Mouse (Mus musculus) gastrocnemius, adult 18-20 months (tissue): ENCODE data around the gene Trpv2. TPM values are rescaled to one million over a fixed set of nuclear protein-coding genes. Genes with fewer than 3 reads are reported as not detected.

Experiments used
- DNase-seq: peaks from one replicate; pipeline ENCODE4 v3.0.0; 2021; ENCODE audit warnings: low spot score
- total RNA-seq, 2 experiments: library from RNA; stranded (reverse); gene quantifications; 2 replicates each; pipeline ENCODE4 v1.2.3; 2021

The Trpv2 gene
- total RNA-seq, 2 experiments from 2014 or later, result 0.87 to 2.1 TPM

- no peak for DNase-seq
These were observed 16.1 kb upstream of the Trpv2 start for GRCm38 (mm10) chr11:62558152-62558551.

DNA sequence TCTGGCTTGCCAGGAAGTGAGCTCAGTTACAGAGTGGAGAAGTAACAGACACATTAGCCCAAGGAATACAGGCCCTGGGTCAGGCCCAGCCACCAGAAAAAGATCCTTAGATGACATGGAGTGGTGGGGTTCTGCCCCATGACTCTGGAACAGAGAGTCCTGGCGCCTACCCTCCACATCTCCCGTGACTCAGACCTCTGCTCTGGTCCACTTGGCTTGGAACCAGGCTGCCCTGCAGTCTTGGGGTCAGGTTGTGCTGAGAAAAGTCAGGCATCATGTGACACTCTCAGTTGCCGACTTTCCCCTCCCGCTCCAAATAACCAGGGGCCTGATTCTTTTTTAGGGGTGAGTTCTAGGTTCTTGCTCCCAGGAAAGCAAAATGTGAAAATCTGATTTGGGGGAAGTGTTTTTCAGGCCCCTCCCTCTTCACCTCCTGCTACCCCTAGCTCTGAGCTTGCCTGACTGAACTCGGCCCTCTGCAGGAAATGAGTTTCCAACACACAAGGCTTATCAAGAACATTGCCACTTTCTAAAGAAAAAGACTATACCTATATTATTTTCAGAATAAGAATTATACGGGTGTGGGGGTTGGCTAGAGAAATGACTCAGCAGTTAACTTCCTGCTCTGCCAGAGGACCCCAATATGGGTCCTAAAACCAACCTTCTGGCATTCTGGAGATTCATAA is 15.2 kb upstream of the Trpv2 start:
- peak; percentile 92 for DNase-seq

- DNase-seq, result no peak
These were observed 13.7 kb upstream of the Trpv2 start for GRCm38 (mm10) chr11:62560463-62561016.

GRCm38 (mm10) chr11:62563590-62563989 is 10.7 kb upstream of the Trpv2 start:
- no peak for DNase-seq

- no peak for DNase-seq
These were observed 8.5 kb upstream of the Trpv2 start for GRCm38 (mm10) chr11:62565747-62566146.

DNA sequence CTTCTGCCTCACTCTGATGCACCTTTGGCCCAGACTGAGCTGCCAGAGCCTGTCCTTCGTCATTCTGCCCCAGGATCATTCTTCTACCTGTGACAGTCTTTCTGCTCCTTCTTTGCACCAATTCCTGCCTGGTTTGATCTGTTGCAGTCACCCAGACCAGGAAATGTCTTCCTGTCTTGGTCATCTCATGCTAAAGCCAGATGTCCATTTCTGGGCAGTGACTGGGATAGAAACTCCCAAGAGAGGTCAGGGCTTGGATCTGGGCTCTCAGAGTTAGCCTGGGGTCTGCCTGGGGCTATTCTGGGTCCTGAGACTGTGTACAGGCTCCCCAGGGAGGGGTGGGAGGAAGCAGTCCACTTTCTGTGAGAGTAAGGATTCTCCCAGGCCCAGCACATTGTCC is 8.1 kb upstream of the Trpv2 start:
- DNase-seq, result no peak

DNA sequence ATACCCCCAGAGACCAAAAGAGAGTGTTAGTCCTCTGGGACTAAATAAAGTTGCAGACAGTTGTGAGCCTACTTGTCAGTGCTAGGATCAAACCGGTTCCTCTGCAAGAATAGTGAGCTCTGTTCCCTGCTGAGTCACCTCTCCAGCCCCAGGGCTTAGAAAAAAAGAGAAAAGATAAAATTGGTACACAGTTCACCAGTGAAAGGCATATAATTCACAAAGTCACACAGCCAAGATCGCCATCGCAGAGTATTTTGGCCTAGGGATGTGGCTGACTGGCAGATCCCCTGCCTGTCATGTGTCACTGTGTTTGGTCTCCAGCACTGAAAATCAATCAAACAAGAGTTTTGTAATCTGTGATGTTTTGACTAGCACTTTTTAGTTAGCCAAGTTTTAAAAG is 6.0 kb upstream of the Trpv2 start:
- no peak for DNase-seq

- no peak for DNase-seq
These were observed 408 bp downstream of the Trpv2 start for GRCm38 (mm10) chr11:62574703-62575085.

GRCm38 (mm10) chr11:62575297-62575658 is 992 bp downstream of the Trpv2 start:
- DNase-seq, result peak; percentile 91

- DNase-seq, result peak; percentile 43
These were observed 1.6 kb downstream of the Trpv2 start for GRCm38 (mm10) chr11:62575659-62576438.

GRCm38 (mm10) chr11:62576530-62577152 is 2.4 kb downstream of the Trpv2 start:
- no peak for DNase-seq

DNA sequence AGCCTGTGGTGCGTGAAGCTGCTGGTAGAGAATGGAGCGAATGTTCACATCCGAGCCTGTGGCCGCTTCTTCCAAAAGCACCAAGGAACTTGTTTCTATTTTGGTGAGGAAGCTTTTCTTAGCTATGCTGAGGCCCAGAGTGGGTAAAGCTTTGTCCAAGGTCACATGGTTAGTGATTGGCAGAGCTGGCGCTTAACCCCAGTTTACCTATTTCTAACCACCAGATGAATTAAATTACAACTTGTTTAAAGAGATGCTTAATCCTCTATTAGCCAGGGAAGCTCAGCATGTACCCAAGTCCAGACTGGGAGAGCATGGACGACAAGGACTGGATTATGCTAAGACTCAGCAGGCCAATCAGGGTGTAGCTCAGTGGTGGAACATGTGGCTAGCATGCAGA is 8.7 kb downstream of the Trpv2 start:
- DNase-seq, result peak; percentile 24

GRCm38 (mm10) chr11:62584671-62585206 is 10.5 kb downstream of the Trpv2 start:
- no peak for DNase-seq

GRCm38 (mm10) chr11:62587034-62587433 is 12.7 kb downstream of the Trpv2 start:
- DNase-seq, result no peak

DNA sequence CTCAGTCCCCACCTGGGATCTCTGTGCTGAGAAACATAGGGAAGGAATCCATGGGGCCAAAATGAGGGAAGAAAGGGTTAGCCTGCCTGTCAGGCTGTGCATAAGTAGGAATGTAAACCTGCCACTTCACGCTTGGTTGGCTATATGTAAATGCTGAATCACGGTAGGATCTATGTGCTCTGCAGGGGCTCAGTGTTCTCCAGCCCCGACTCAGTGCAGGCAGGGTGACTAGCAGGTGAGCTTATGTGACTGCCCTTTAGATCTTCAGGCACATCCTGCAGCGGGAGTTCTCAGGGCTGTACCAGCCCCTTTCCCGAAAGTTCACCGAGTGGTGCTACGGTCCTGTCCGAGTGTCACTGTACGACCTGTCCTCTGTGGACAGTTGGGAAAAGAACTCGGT is 15.1 kb downstream of the Trpv2 start:
- DNase-seq, result no peak

GRCm38 (mm10) chr11:62591026-62591425 is 16.7 kb downstream of the Trpv2 start:
- DNase-seq, result no peak

DNA sequence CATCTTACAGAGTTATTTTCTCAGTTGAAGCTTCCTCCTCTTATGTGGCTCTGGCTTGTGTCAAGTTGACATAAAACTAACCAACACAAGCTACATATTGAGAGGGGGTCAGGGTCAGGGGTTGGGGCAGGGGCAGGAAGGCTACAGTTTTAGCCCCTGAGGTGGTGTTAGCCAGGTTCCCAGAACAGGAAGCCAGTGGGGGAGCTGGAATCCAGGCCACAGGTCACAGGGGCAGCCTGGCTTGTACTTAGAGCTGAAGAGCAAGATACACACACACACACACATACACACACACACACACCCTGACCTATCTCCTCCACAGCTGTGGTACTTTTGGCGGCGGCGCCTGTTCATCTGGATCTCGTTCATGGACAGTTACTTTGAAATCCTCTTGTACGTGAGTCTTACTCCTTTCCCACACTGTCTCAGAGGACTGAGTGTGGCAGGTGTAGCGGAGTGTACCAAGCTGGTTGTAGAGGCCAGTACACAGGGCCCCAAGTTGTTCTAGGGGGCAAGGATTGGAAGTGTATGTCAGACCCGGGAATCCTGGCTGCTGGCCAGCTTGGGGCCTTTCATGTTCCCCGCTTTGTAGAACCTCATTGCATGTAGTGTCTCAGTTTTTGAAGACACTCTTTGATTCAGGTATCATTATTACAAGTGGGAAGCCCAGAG is 17.8 kb downstream of the Trpv2 start:
- no peak for DNase-seq

DNA sequence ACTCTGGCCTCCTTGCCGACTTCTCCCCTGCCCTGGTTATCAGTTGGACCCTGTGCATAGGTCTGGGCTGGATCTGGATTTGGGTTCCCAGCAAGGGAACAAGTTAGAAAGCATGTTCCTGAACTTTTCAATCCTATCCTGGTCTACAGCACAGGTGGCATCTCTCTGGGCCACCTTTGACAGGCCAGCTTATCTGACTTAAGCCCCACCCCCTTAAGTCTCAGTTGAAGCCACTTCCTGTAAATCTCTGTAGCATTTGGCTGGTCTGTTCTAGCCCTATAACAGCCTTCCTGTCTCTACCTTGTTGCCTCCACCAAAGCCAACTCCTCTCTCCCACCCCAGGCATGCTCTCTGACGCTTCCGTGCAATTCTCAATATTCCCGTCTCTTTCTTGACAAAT is 24.3 kb downstream of the Trpv2 start:
- no peak for DNase-seq

DNA sequence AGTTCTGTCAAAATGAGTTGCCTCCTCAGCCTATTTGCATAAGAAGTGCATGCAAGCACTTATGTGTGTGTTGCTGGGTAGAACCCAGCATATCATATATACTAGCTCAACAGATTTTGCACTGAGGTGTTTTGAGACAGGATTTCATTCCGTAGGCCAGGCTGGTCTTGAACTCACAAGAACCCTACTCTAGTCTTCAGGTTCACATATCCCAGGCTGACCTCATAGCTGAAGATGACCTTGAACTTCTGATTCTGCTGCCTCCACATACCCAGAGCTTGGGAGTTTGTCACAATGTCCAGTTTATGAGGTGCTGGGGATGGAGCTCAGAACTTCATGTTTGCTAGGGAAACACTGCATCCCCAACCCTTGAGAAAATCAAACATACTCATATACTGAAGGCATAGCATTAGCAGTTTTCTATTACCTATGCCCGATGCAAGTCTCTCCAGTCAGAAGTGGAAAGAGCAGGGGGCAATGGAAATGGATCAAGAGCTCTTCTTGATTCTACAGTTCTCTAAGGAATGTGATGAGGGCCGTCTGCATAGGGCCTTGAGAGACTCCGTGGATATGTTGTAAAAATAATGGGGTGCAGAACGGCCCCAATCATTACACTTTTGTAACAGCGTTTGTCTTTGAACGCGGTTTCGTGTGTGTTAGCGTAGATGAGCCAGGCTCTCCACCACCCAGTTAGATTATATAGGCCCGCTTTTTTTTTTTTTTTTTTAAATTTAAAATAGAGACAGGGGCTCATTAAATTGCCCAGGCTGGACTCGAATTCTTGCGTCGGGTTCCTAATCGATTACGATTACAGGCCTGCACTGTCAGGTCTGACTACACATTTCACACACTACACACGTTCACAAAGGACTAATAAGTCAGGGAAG is 27.7 kb downstream of the Trpv2 start:
- no peak for DNase-seq

DNA sequence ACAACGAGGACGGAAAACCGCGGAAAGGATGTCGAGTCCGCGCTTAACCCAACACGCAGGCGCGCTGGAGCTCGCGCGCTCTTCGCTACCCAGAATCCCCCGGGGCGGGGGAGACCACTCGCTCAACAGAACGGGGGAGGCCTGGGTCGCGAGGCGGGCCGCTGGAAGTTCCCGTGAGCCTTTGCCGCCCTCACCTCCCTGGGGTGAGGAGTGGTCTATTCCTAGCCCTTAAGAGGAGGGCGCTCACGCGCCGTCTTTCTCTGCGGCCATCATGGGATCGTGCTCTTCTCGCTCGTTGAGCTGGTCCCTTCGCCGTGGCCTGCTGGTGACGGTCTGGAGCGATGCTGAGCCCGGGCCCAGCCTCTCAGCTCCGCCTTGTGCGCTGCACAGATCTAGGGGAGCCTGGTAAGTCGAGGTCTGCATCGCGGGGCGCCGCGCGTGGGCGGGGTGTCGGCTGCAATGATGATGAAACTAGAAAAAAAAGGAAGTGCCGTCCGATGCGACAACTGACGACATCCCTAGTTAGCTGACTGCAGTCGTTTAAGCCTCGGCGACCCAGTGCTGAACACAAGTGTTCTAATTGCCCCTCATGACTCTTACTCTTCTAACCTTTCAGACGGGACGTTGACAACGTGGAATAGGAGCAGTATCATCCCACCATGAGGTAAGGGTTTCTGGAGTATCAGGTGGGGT is 28.5 kb downstream of the Trpv2 start:
- DNase-seq, result peak; percentile 97
